Mouse (Mus musculus): Measurements from ENCODE around the gene Disp2.

GRCm38 (mm10) chr2:118851756-118852155 lies 72.2 kb downstream of the Disp2 start:
- TF ChIP-seq CTCF (IDR thresholded peaks at IDR 0.05; ENCODE audit: insufficient read depth, low read depth, low read length) (no peak), POLR2A (IDR thresholded peaks at IDR 0.05; ENCODE audit: insufficient read depth, low read depth, low read length) (no peak)
